Mouse (Mus musculus): ENCODE measurements around the gene Nudt15. TPM values are rescaled to one million over a fixed set of nuclear protein-coding genes. Genes with fewer than 3 reads are reported as not detected.
"Not testable (repeated sequence)": the region's sequence is repeated elsewhere in the genome, so short reads cannot be mapped to it uniquely, and the experiment has no call there.

Gene Nudt15
- 8.6 and 8.8 TPM in 2 replicates for polyA plus RNA-seq (2016; fragmentation: Nextera tagmentation; extraction: Ambion mirVana)

DNA sequence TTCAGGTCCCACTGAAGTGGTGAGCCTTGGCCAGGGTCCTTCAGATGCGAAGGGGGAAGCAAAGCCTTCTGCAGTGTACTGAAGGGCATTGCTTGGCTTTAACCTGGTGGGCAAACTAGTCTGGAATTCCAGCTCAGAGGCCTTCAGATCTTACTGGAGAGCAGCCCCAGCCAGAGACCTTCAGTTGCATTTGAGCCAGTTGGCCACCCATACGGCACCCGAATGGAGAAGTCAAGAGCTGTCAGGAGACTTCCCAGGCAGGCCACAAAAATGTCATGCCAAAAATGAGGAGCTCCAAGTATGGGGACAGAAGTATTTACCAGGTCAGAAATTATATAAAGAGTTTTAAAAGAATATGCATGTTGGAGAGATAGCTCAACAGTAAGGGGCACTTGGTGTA is at the start of gene Nudt15:
Nudt15 (minus strand) TSS at position 192 of the 400 bp plus-strand sequence.
- no peaks in the 10 kb centered on the region for H3K9me3 ChIP-seq
- no peak within 1 kb of the TSS for H3K27ac ChIP-seq
- H3K27me3 ChIP-seq (ENCODE audit: insufficient read depth, poor library complexity, severe bottlenecking): no peaks in the 10 kb centered on the region
- no peaks in the 10 kb centered on the region for H3K36me3 ChIP-seq
- no peak for DNase-seq (ENCODE audit: low spot score)
- WGBS: 89% methylated on average over 3 of the region's 3 CpGs
- no peak within 1 kb of the TSS for H3K4me3 ChIP-seq
- peaks cover 8% of the 10 kb centered on the region for H3K4me1 ChIP-seq (replicated peaks)

- no peak for DNase-seq (ENCODE audit: low spot score)
- no peaks in the 10 kb centered on the region for H3K9me3 ChIP-seq
- 82% methylated on average over 1 of the region's 1 CpGs for WGBS
- no peaks in the 10 kb centered on the region for H3K4me1 ChIP-seq (replicated peaks)
- peaks cover 68% of the 10 kb centered on the region for H3K36me3 ChIP-seq
- H3K4me3 ChIP-seq: no peak overlapping the region
- H3K27me3 ChIP-seq (ENCODE audit: insufficient read depth, poor library complexity, severe bottlenecking): no peaks in the 10 kb centered on the region
- no peak overlapping the region for H3K27ac ChIP-seq
Observed at GRCm38 (mm10) chr14:73592166-73592565, 44.1 kb upstream of the Nudt15 start.

DNA sequence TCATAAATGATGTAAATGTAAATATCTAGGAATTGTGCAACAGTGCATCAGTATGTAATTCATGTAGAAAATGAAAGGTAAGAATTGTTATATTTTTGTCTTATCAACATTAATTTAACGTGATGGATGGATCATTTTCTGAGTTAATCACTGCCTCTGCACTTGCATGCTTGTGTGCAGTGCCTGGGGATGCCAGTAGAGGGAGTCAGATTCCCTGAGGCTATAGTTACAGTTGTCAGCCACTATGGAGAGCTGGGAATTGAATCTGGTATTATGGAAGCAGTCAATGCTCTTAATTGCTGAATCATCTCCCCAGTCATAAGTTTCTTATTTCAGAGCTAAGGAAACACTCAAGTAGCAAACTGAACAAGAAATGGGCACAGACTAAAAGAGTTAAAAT is 40.0 kb upstream of the Nudt15 start:
- Histone ChIP-seq H3K36me3 (peaks cover 47% of the 10 kb centered on the region), H3K4me1 (replicated peaks) (no peaks in the 10 kb centered on the region), H3K27ac (no peak overlapping the region), H3K4me3 (no peak overlapping the region), H3K9me3 (0 out of 2 replicates have a peak, but pooled peaks cover 3% of the 10 kb centered on the region), H3K27me3 (ENCODE audit: insufficient read depth, poor library complexity, severe bottlenecking) (no peaks in the 10 kb centered on the region)
- WGBS: 70% methylated on average over 1 of the region's 1 CpGs
- DNase-seq (ENCODE audit: low spot score): no peak

DNA sequence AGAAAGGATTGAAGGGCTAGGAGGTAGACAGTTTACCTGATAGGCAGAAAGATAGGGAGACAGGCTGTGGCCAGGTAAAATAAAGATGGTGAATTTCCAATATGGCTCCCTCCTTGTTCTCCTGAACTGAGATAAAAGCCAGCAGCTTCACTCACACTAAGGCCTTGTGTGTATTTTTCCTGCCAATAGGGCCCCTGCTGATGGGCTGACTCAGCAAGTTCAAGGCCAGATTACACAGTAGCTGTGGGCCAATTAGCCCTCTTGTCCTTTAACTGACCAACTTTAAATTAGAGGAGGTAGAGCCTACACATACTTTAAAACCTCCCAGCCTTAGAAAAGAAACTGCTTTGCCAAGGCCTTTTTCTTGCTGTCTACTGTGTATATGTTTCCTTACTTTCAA is 28.3 kb upstream of the Nudt15 start:
- Histone ChIP-seq H3K27me3 (ENCODE audit: insufficient read depth, poor library complexity, severe bottlenecking) (no peaks in the 10 kb centered on the region), H3K27ac (no peak overlapping the region), H3K4me1 (replicated peaks) (no peaks in the 10 kb centered on the region), H3K9me3 (no peaks in the 10 kb centered on the region), H3K36me3 (peaks cover 67% of the 10 kb centered on the region), H3K4me3 (no peak overlapping the region)
- DNase-seq (ENCODE audit: low spot score): no peak

- Histone ChIP-seq H3K27ac (no peak overlapping the region), H3K27me3 (ENCODE audit: insufficient read depth, poor library complexity, severe bottlenecking) (no peaks in the 10 kb centered on the region), H3K4me1 (replicated peaks) (no peaks in the 10 kb centered on the region), H3K4me3 (no peak overlapping the region), H3K9me3 (no peaks in the 10 kb centered on the region), H3K36me3 (peaks cover 63% of the 10 kb centered on the region)
- DNase-seq (ENCODE audit: low spot score): no peak
- 94% methylated on average over 5 of the region's 5 CpGs for WGBS
Observed at GRCm38 (mm10) chr14:73574053-73574452, 26.0 kb upstream of the Nudt15 start.

DNA sequence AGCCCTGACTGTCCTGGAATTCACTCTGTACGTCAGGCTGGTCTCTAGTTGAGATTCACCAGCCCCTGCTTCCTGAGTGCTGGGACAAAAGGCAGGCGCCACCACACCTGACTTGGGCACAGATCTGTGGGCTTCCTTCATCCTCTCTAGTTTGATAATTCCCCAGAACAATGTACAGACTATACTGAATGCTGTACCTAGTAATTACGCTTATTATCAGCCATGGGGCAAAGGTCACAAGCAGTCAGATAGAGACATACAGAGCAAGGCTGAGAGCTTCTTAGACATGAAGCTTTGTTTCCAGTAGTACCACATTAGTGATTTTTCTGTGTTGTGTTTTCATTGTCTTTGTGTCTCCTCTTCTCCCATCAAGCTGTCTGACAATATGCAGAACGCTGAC is 23.1 kb upstream of the Nudt15 start:
- H3K36me3 ChIP-seq: peaks cover 62% of the 10 kb centered on the region
- no peak overlapping the region for H3K27ac ChIP-seq
- DNase-seq (ENCODE audit: low spot score): no peak
- no peaks in the 10 kb centered on the region for H3K4me1 ChIP-seq (replicated peaks)
- no peaks in the 10 kb centered on the region for H3K9me3 ChIP-seq
- 88% methylated on average over 4 of the region's 4 CpGs for WGBS
- no peaks in the 10 kb centered on the region for H3K27me3 ChIP-seq (ENCODE audit: insufficient read depth, poor library complexity, severe bottlenecking)
- H3K4me3 ChIP-seq: no peak overlapping the region

- not testable (repeated sequence) for H3K4me1 ChIP-seq (replicated peaks); H3K4me3 ChIP-seq; DNase-seq (ENCODE audit: low spot score); H3K9me3 ChIP-seq; H3K27ac ChIP-seq; H3K27me3 ChIP-seq (ENCODE audit: insufficient read depth, poor library complexity, severe bottlenecking)
- WGBS: 93% methylated on average over 4 of the region's 4 CpGs
- peaks cover 53% of the 10 kb centered on the region for H3K36me3 ChIP-seq
Observed at GRCm38 (mm10) chr14:73569831-73570230, 21.8 kb upstream of the Nudt15 start.

DNA sequence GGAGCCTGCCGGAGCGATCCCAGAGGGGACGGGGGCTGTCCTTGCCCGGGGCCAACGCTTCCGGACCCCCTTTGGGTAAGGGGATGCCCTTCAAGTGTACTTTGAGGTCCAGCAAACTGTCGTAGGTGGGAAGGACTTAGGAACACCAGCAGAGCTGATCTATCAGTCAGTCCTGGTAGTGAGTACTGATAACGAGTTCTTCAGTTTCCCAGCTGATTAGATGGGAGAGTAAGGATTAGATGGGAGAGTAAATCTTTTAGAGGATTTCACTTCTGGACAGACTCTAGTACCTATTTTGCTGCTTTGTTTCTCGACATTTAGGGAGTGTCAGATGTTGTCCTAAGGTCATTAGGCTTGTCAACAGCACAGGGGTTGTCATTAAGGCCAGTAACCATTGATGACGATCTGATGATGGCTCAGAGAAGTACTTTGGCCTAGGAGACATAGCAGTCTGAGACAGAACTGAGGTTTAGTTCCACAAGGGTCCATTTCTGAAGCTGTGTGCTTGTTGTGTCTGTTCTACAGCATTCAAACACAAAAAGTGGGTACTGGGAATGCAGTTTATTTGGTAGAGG is 5.2 kb upstream of the Nudt15 start:
- 2% methylated on average over 10 of the region's 10 CpGs for WGBS
- H3K27me3 ChIP-seq (ENCODE audit: insufficient read depth, poor library complexity, severe bottlenecking): no peaks in the 10 kb centered on the region
- no peak for DNase-seq (ENCODE audit: low spot score)
- no peaks in the 10 kb centered on the region for H3K9me3 ChIP-seq
- H3K4me1 ChIP-seq (replicated peaks): peaks cover 20% of the 10 kb centered on the region
- H3K4me3 ChIP-seq: peak overlapping the region; percentile 100
- H3K27ac ChIP-seq: peak overlapping the region; percentile 93
- peaks cover 19% of the 10 kb centered on the region for H3K36me3 ChIP-seq

- Histone ChIP-seq H3K4me1 (replicated peaks) (peaks cover 20% of the 10 kb centered on the region), H3K4me3 (peak overlapping the region; percentile 100), H3K36me3 (peaks cover 19% of the 10 kb centered on the region), H3K9me3 (no peaks in the 10 kb centered on the region), H3K27ac (peak overlapping the region; percentile 93), H3K27me3 (ENCODE audit: insufficient read depth, poor library complexity, severe bottlenecking) (no peaks in the 10 kb centered on the region)
- DNase-seq (ENCODE audit: low spot score): peak; percentile 97
- WGBS: 4% methylated on average over 61 of the region's 61 CpGs
Observed at GRCm38 (mm10) chr14:73552341-73553121, 4.5 kb upstream of the Nudt15 start.

GRCm38 (mm10) chr14:73551164-73551563 is 3.1 kb upstream of the Nudt15 start:
- Histone ChIP-seq H3K27me3 (ENCODE audit: insufficient read depth, poor library complexity, severe bottlenecking) (no peaks in the 10 kb centered on the region), H3K4me1 (replicated peaks) (peaks cover 20% of the 10 kb centered on the region), H3K27ac (no peak overlapping the region), H3K9me3 (no peaks in the 10 kb centered on the region), H3K36me3 (peaks cover 10% of the 10 kb centered on the region), H3K4me3 (no peak overlapping the region)
- 87% methylated on average over 6 of the region's 6 CpGs for WGBS
- no peak for DNase-seq (ENCODE audit: low spot score)

DNA sequence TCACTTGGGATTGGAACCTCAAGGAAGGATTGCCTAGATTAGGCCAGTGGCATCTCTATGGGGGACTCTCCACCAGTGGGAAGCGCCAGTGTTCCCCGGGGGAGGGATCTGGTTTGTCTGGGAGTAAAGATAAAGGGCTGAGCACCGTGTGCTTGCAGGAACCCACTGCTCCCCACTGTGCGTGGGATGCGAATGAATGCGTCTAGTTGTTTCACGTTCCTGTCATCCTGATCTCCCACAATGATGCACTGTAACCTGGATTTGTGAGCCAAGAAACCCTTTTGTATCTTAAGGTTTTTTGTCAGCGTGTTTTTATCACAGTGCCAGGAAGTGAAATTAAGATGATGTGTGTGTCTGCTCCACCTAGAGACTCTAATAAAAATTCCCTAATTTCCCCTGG is 2.7 kb upstream of the Nudt15 start:
- DNase-seq (ENCODE audit: low spot score): no peak

DNA sequence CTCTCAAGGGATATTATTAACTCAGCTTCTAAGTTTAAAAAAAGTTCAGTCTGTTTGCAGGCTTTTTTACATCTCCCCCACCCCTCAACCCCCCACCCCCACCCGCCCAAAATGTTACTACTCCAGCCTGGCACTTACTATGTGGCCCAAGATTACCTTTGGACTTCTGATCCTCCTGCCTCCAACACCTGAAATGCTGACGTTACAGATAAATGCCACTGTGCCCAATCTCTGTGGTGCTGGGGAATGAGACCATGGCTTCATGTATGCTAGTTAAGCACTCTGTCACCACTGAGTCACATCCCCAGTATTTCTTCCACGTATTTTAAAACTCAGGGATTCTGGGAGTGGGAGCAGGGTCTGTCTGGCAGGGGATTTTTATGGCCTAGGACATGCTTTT is 2.2 kb upstream of the Nudt15 start:
- no peak for DNase-seq (ENCODE audit: low spot score)
- Histone ChIP-seq H3K27ac (no peak overlapping the region), H3K36me3 (peaks cover 2% of the 10 kb centered on the region), H3K4me1 (replicated peaks) (peaks cover 20% of the 10 kb centered on the region), H3K27me3 (ENCODE audit: insufficient read depth, poor library complexity, severe bottlenecking) (no peaks in the 10 kb centered on the region), H3K9me3 (no peaks in the 10 kb centered on the region), H3K4me3 (no peak overlapping the region)
- 54% methylated on average over 3 of the region's 3 CpGs for WGBS

More for the DNA sequence above, 2.7 kb upstream of the Nudt15 start:
- Histone ChIP-seq H3K27ac (no peak overlapping the region), H3K4me1 (replicated peaks) (peaks cover 20% of the 10 kb centered on the region), H3K4me3 (no peak overlapping the region), H3K9me3 (no peaks in the 10 kb centered on the region), H3K36me3 (peaks cover 6% of the 10 kb centered on the region), H3K27me3 (ENCODE audit: insufficient read depth, poor library complexity, severe bottlenecking) (no peaks in the 10 kb centered on the region)
- WGBS: 44% methylated on average over 8 of the region's 8 CpGs

DNA sequence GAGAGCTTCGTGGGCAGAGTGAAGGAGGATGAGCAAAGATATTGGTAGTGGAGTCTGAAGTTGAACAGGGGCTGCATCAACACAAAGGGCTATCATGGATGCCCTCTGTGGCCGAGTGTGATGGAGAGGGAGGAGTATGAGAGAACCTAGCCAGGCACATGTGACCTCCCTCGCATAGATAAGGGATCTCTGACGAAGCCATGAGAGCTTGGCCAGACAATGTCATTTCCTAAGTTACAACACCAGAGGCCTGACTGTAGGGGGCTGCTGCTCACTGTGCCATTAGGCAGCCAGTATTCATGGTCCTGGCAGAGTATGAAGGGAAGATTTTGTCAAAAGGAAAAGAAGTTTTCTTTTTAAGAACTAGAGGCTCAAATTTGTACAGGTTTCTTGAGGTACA is 1.0 kb downstream of the Nudt15 start:
- Histone ChIP-seq H3K36me3 (no peaks in the 10 kb centered on the region), H3K27ac (no peak overlapping the region), H3K4me3 (no peak overlapping the region), H3K4me1 (replicated peaks) (peaks cover under 1% of the 10 kb centered on the region; the same call in 1 of the 2 replicates), H3K27me3 (ENCODE audit: insufficient read depth, poor library complexity, severe bottlenecking) (no peaks in the 10 kb centered on the region), H3K9me3 (no peaks in the 10 kb centered on the region)
- WGBS: 72% methylated on average over 4 of the region's 4 CpGs
- no peak for DNase-seq (ENCODE audit: low spot score)

Measured in hindbrain, embryonic 10.5 days (tissue).